Mouse (Mus musculus): Measurements from ENCODE around the gene Lgsn.

GRCm38 (mm10) chr1:31196959-31197358 lies 20.8 kb downstream of the Lgsn start:
- TF ChIP-seq GATA1 (IDR thresholded peaks at IDR 0.05; ENCODE audit: low read length) (no peak), TAL1 (IDR thresholded peaks at IDR 0.05; ENCODE audit: low read length) (no peak)

All from erythroblast, embryonic 14.5 days (primary cell).